Mouse (Mus musculus) limb, embryonic 14.5 days (tissue): ENCODE results near the gene Pglyrp4. TPM values are rescaled to one million over a fixed set of nuclear protein-coding genes. Genes with fewer than 3 reads are reported as not detected.

ENCODE experiments used
- ATAC-seq: fragments of 200-750 bp; cut with Nextera tagmentation; 2 replicates; pipeline ENCODE4 v1.8.0; 2017; ENCODE audit warnings: low read depth, moderate number of reproducible peaks, moderate TSS enrichment; ENCODE audit not compliant: low FRiP score
- DNase-seq: peaks from one replicate; pipeline ENCODE4 v3.0.0-alpha.2; 2015; ENCODE audit warnings: low spot score
- H3K27ac ChIP-seq: fragments of 300-500 bp; sonication (generic); replicated peaks from 2 replicates; pipeline ENCODE4 v1.5.1; 2014; ENCODE audit warnings: low read depth, mild to moderate bottlenecking, low read length, moderate library complexity, mixed read lengths
- H3K27me3 ChIP-seq: fragments of 300-500 bp; sonication (generic); 2 replicates; pipeline ENCODE4 v1.6.1; 2014; ENCODE audit warnings: low read length, mixed read lengths; ENCODE audit not compliant: control insufficient read depth, insufficient read depth
- H3K36me3 ChIP-seq: fragments of 300-500 bp; sonication (generic); 2 replicates; pipeline ENCODE4 v1.6.1; 2014; ENCODE audit warnings: mild to moderate bottlenecking, low read length, moderate library complexity, mixed read lengths; ENCODE audit not compliant: control insufficient read depth, insufficient read depth
- H3K4me1 ChIP-seq: fragments of 300-500 bp; sonication (generic); 2 replicates; pipeline ENCODE4 v1.6.1; 2014; ENCODE audit warnings: antibody characterized with exemption, low read length, mixed read lengths; ENCODE audit not compliant: control insufficient read depth, insufficient read depth
- H3K4me2 ChIP-seq: fragments of 300-500 bp; sonication (generic); replicated peaks from 2 replicates; pipeline ENCODE4 v1.6.1; 2014; ENCODE audit warnings: low read depth, mild to moderate bottlenecking, low read length, moderate library complexity; ENCODE audit not compliant: severe bottlenecking
- H3K4me3 ChIP-seq: fragments of 300-500 bp; sonication (generic); replicated peaks from 2 replicates; pipeline ENCODE4 v1.5.1; 2014; ENCODE audit warnings: low read length
- H3K9ac ChIP-seq: fragments of 300-500 bp; sonication (generic); 2 replicates; pipeline ENCODE4 v1.6.1; 2014; ENCODE audit warnings: mild to moderate bottlenecking, low read depth, low read length, moderate library complexity; ENCODE audit not compliant: severe bottlenecking
- H3K9me3 ChIP-seq: fragments of 300-500 bp; sonication (generic); 2 replicates; pipeline ENCODE4 v1.6.1; 2016; ENCODE audit warnings: low read length; ENCODE audit not compliant: control insufficient read depth
- POLR2A ChIP-seq: fragments of 200-500 bp; IDR thresholded peaks from 2 replicates; pipeline ENCODE4 v1.8.0; 2012; ENCODE audit warnings: inconsistent platforms, mild to moderate bottlenecking, moderate library complexity, borderline replicate concordance; ENCODE audit not compliant: insufficient read depth, insufficient read length; ENCODE audit errors: extremely low read depth
- WGBS: fragments of 180-500 bp; shearing (Covaris S2); extraction: QIAGEN DNeasy Blood & Tissue Kit; methylation state at CpG from one replicate; pipeline ENCODE4 v1.1.7; 2014; 5-methylcytosine and 5-hydroxymethylcytosine counted together
- polyA plus RNA-seq, 2 experiments: library from polyadenylated mRNA; depleted of rRNA in 1 of 2; stranded (reverse) in 1 of 2; unstranded in 1 of 2; fragments of >200 nt; fragmentation: Nextera tagmentation in 1 of 2; extraction: Ambion mirVana in 1 of 2; gene quantifications; 2 replicates each; pipeline versions ENCODE4 v1.2.1 to v1.2.3; 2012 to 2014

Pglyrp4 gene
- 0.19 and 0.23 TPM in 2 replicates for polyA plus RNA-seq (2012; rRNA removed)
- polyA plus RNA-seq (2014; fragmentation: Nextera tagmentation; extraction: Ambion mirVana), result 0.12 and 0.18 TPM in 2 replicates

DNA sequence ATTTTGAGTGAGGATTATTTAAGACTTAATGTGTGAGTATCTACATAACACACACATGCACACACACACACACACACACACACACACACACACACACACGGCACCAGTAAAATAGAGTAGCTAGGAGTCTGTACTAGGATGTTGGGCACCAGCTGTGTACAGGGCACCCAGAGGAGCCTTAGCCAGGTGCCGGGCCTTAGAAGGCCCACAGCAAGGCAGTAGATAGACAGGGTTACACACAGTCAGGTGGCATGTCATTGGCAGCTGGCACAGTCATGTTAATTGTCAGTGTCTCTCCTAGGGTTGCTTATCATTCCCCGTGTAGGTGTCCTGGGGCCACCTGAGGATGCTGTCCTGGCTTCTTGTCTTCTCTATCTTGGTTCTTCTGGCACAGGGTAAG lies at the start of gene Pglyrp4:
Pglyrp4 (plus strand) TSS at position 301 of the 400 bp plus-strand sequence.
- H3K27me3 ChIP-seq, result no peaks in the 10 kb centered on the region
- no peaks in the 10 kb centered on the region for H3K4me1 ChIP-seq
- H3K36me3 ChIP-seq, result no peaks in the 10 kb centered on the region
- TF ChIP-seq POLR2A, result no peak
- no peaks in the 10 kb centered on the region for H3K9me3 ChIP-seq
- DNase-seq, result no peak
- no peak for ATAC-seq
- WGBS, result 78% methylated on average over 3 of the region's 3 CpGs
- H3K4me3 ChIP-seq, result no peak within 1 kb of the TSS
- no peak within 1 kb of the TSS for H3K9ac ChIP-seq
- H3K4me2 ChIP-seq, result no peak within 1 kb of the TSS
- no peak within 1 kb of the TSS for H3K27ac ChIP-seq

DNA sequence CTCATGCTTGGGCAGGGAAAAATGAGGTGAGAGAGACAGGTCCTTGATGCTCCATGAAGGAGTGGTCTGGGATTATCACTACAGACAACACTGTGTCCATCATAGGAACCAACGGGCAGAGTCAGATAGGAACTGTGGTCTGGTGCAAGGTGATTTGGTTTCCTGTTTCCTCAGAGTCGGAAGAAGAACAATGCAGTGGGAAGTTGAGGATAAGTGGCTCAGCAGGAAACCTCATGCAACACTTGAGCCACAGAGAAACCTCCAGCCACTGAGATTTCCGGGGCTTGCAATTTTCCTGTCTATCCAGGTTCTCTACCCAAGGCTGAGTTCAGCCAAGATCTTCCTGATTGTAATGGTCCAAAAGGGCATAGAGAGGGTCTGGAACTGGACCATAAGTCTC lies 48.0 kb upstream of the Pglyrp4 start:
- ATAC-seq, result no peak
- Histone ChIP-seq H3K27me3 (no peaks in the 10 kb centered on the region), H3K27ac (no peak overlapping the region), H3K9ac (no peak overlapping the region), H3K36me3 (no peaks in the 10 kb centered on the region), H3K4me2 (no peak overlapping the region), H3K4me1 (no peaks in the 10 kb centered on the region), H3K9me3 (no peaks in the 10 kb centered on the region), H3K4me3 (no peak overlapping the region)
- TF ChIP-seq POLR2A, result no peak
- WGBS, result 60% methylated on average over 3 of the region's 3 CpGs
- no peak for DNase-seq

DNA sequence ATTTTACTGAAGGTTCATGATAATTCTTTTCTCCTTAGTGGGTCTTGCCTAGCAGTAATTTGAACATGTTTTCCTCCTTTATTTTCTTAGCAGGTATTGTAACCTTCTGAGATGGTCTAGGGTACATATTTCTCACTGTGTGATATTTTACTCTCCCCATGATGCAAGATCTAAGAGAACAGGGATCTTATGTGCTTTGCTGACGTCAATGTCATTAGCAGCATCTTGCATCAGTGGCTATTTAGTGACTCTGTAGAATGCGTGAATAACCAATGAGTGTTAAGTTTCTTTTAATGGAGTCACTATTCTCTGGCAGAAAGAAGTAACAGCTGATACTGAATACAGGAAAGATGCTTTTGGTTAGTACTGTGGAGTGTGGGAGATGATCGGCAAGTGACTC lies 42.8 kb upstream of the Pglyrp4 start:
- 90% methylated on average over 3 of the region's 3 CpGs for WGBS
- no peaks in the 10 kb centered on the region for H3K27me3 ChIP-seq
- no peak overlapping the region for H3K9ac ChIP-seq
- no peak for DNase-seq
- ATAC-seq, result no peak
- H3K36me3 ChIP-seq, result no peaks in the 10 kb centered on the region
- no peak overlapping the region for H3K27ac ChIP-seq
- no peaks in the 10 kb centered on the region for H3K9me3 ChIP-seq
- H3K4me1 ChIP-seq, result no peaks in the 10 kb centered on the region
- TF ChIP-seq POLR2A, result no peak
- H3K4me2 ChIP-seq, result no peak overlapping the region
- no peak overlapping the region for H3K4me3 ChIP-seq

DNA sequence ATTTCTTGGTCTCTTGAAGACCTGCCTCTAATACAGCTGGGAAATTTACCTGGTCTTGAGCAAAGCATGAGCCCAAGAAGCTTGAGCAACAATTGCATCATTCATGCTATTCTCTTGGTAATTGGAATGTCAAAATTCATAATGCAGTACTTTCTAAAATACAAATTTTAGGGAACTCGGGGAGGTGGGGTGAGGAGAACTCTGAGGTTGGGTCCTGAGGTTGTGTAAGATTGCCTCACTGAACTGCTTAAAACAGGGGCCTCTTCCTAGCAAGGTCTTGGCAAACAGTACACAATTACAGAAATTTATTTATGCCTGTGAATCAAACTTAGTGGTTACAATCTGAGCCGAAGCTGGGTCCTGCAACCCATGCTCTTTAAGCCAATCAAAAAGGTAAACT lies 39.9 kb upstream of the Pglyrp4 start:
- no peaks in the 10 kb centered on the region for H3K36me3 ChIP-seq
- no peak for TF ChIP-seq POLR2A
- H3K4me1 ChIP-seq, result no peaks in the 10 kb centered on the region
- no peak overlapping the region for H3K9ac ChIP-seq
- WGBS, result 84% methylated on average over 2 of the region's 2 CpGs
- H3K4me2 ChIP-seq, result no peak overlapping the region
- ATAC-seq, result no peak
- no peaks in the 10 kb centered on the region for H3K27me3 ChIP-seq
- no peaks in the 10 kb centered on the region for H3K9me3 ChIP-seq
- DNase-seq, result no peak
- H3K27ac ChIP-seq, result no peak overlapping the region
- no peak overlapping the region for H3K4me3 ChIP-seq

DNA sequence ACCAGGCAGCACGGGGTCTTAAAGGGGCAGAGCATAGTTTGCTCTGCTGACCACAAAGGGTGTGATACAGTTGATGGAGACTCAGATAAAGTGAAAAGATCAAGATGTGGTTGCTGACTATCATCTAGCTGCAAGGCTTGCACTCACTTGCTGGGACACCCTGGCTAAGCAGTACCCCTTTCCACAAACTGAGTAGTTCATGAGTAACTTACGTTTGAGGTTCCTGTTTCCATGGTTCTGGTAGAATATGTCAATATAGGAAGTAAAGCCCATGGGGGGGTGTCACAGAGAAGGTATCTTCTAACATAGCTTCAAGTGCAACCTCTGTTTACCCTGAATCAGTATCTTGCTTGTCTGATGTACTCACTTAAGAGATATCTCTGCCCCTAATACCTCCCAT lies 33.2 kb upstream of the Pglyrp4 start:
- no peak for DNase-seq
- H3K36me3 ChIP-seq, result no peaks in the 10 kb centered on the region
- H3K4me1 ChIP-seq, result no peaks in the 10 kb centered on the region
- H3K4me2 ChIP-seq, result no peak overlapping the region
- H3K27me3 ChIP-seq, result no peaks in the 10 kb centered on the region
- no peaks in the 10 kb centered on the region for H3K9me3 ChIP-seq
- WGBS, result 70% methylated on average over 2 of the region's 2 CpGs
- no peak for ATAC-seq
- H3K27ac ChIP-seq, result no peak overlapping the region
- no peak overlapping the region for H3K9ac ChIP-seq
- H3K4me3 ChIP-seq, result no peak overlapping the region
- no peak for TF ChIP-seq POLR2A

DNA sequence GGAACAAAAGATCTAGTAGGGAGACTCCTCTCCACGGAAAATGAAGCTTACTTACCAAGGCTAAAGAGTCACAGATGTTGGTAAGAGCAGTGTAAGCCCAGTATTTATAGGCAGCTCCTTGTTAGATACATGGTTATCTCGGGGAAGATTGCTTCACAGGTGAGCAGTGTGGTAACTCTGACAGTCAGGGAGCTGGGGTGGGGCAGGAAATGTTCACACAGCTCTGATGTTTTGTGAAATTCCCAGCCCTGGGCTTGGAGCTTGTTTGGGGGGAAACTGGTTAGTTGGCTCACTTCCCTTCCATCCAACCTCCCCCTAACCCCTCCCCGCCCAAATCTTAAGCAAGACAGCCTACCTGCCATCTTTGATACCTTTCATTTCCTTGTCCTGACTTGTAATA lies 31.1 kb upstream of the Pglyrp4 start, which contains the start of gene S100a9:
S100a9 (minus strand) TSS at position 109 of the 400 bp plus-strand sequence.
- WGBS, result 61% methylated on average over 3 of the region's 3 CpGs
- no peaks in the 10 kb centered on the region for H3K27me3 ChIP-seq
- ATAC-seq, result no peak
- H3K9me3 ChIP-seq, result no peaks in the 10 kb centered on the region
- peak; percentile 4 for DNase-seq
- H3K27ac ChIP-seq, result no peak within 1 kb of the TSS
- H3K4me1 ChIP-seq, result no peaks in the 10 kb centered on the region
- no peak within 1 kb of the TSS for H3K4me3 ChIP-seq
- no peak for TF ChIP-seq POLR2A
- no peak within 1 kb of the TSS for H3K9ac ChIP-seq
- H3K36me3 ChIP-seq, result no peaks in the 10 kb centered on the region
- no peak within 1 kb of the TSS for H3K4me2 ChIP-seq
